In the genomic region with DNA sequence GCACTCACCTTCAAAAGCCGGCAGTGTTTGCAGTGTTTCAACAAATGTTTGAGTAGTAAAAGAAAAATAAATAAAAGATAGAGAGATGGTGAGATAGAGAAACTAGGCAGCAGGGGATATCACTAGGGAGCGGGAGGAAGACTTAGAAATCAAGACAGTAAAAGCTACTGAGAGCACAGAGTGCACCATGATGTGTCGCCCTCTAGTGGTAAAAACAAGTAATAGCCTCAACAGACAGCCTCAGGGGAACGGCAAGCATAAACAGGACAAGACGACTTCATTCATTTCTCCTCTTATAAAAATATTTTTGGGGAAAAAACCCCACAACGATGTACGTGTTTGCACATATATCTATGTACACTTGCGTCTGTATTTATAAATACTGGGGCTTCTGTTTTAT, we compare ENCODE assay signal across 8 mouse cellular contexts.
DNase-seq lines count a peak whose midpoint lies in the region; ATAC-seq and TF ChIP-seq lines count a peak whose summit lies in the region.

No protein-coding gene starts in this region.

- TF ChIP-seq CTCF in bone marrow, adult 2 months (IDR thresholded peaks at IDR 0.05; ENCODE audit: control insufficient read depth, insufficient read depth, low read length), result peak; percentile 26; the same call in 1 of the 2 replicates

- H3K4me2 ChIP-seq in kidney, embryonic 16.5 days (replicated peaks; ENCODE audit: low read depth, low read length), result peak overlapping the region; percentile 48
- peak overlapping the region; percentile 38 for H3K4me2 ChIP-seq in embryonic facial prominence, embryonic 15.5 days (replicated peaks)
- H3K4me2 ChIP-seq in midbrain, embryonic 15.5 days, result peak overlapping the region; percentile 35; the same call in 1 of the 2 replicates

- no peak overlapping the region for H3K9ac ChIP-seq in kidney, embryonic 16.5 days (replicated peaks; ENCODE audit: low read length)
- no peak overlapping the region for H3K9ac ChIP-seq in embryonic facial prominence, embryonic 15.5 days
- H3K9ac ChIP-seq in midbrain, embryonic 15.5 days, result no peak overlapping the region

- WGBS in kidney, embryonic 16.5 days, result 25% methylated on average over 8 of the region's 8 CpGs
- WGBS in bone marrow, adult 2 months, result 22% methylated on average over 8 of the region's 8 CpGs
- WGBS in embryonic facial prominence, embryonic 15.5 days, result 20% methylated on average over 8 of the region's 8 CpGs
- WGBS in midbrain, embryonic 15.5 days, result 20% methylated on average over 8 of the region's 8 CpGs

- H3K4me1 ChIP-seq in kidney, embryonic 16.5 days (ENCODE audit: insufficient read depth, low read length), result peaks cover 3% of the 10 kb centered on the region; the same call in 1 of the 2 replicates
- H3K4me1 ChIP-seq in bone marrow, adult 2 months (ENCODE audit: control insufficient read depth, insufficient read depth, low read length), result peaks cover 2% of the 10 kb centered on the region
- H3K4me1 ChIP-seq in embryonic facial prominence, embryonic 15.5 days, result peaks cover 4% of the 10 kb centered on the region; the same call in 1 of the 2 replicates
- H3K4me1 ChIP-seq in midbrain, embryonic 15.5 days, result peaks cover 8% of the 10 kb centered on the region

- TF ChIP-seq POLR2A in bone marrow, adult 2 months (IDR thresholded peaks at IDR 0.05; ENCODE audit: borderline replicate concordance, control insufficient read depth, low read depth, low read length), result no peak

- H3K27me3 ChIP-seq in kidney, embryonic 16.5 days (ENCODE audit: insufficient read depth, low read length), result no peaks in the 10 kb centered on the region
- H3K27me3 ChIP-seq in embryonic facial prominence, embryonic 15.5 days, result no peaks in the 10 kb centered on the region
- no peaks in the 10 kb centered on the region for H3K27me3 ChIP-seq in midbrain, embryonic 15.5 days (replicated peaks)

- ATAC-seq in kidney, embryonic 16.5 days (ENCODE audit: low FRiP score, low TSS enrichment), result no peak
- no peak for ATAC-seq in embryonic facial prominence, embryonic 15.5 days (ENCODE audit: insufficient number of reproducible peaks, low FRiP score, low TSS enrichment, low read depth)
- no peak for ATAC-seq in midbrain, embryonic 15.5 days (replicated peaks)

- no peaks in the 10 kb centered on the region for H3K36me3 ChIP-seq in kidney, embryonic 16.5 days (ENCODE audit: insufficient read depth, low read length)
- H3K36me3 ChIP-seq in embryonic facial prominence, embryonic 15.5 days, result no peaks in the 10 kb centered on the region
- no peaks in the 10 kb centered on the region for H3K36me3 ChIP-seq in midbrain, embryonic 15.5 days (replicated peaks)

- H3K4me3 ChIP-seq in kidney, embryonic 16.5 days (ENCODE audit: low read length), result peak overlapping the region; percentile 19; the same call in 1 of the 2 replicates
- H3K4me3 ChIP-seq in bone marrow, adult 2 months (replicated peaks; ENCODE audit: control insufficient read depth, low read depth, low read length), result no peak overlapping the region
- H3K4me3 ChIP-seq in embryonic facial prominence, embryonic 15.5 days (replicated peaks), result 0 out of 2 replicates have a peak overlapping the region, but pooled peaks have one; percentile 7
- no peak overlapping the region for H3K4me3 ChIP-seq in midbrain, embryonic 15.5 days

- no peak overlapping the region for H3K27ac ChIP-seq in kidney, embryonic 16.5 days (ENCODE audit: low read length)
- H3K27ac ChIP-seq in bone marrow, adult 2 months (ENCODE audit: control insufficient read depth, insufficient read depth, low read depth, low read length, poor library complexity), result no peak overlapping the region
- H3K27ac ChIP-seq in embryonic facial prominence, embryonic 15.5 days (replicated peaks), result no peak overlapping the region
- no peak overlapping the region for H3K27ac ChIP-seq in midbrain, embryonic 15.5 days

- DNase-seq in kidney, postnatal 10 days, result no peak
- DNase-seq in thymus, adult 18-20 months, result no peak
- no peak for DNase-seq in thymus, postnatal 10 days (ENCODE audit: low spot score in 2 of 2)
- DNase-seq in layer of hippocampus, postnatal 36 days, result no peak

- no peaks in the 10 kb centered on the region for H3K9me3 ChIP-seq in kidney, embryonic 16.5 days (ENCODE audit: low read length)
- no peaks in the 10 kb centered on the region for H3K9me3 ChIP-seq in embryonic facial prominence, embryonic 15.5 days (replicated peaks)
- no peaks in the 10 kb centered on the region for H3K9me3 ChIP-seq in midbrain, embryonic 15.5 days

Comparison
In these comparisons a context has a peak if more than half of its experiments do, and no peak if none do; other contexts are left out.
1. H3K4me3 ChIP-seq: peak in kidney, embryonic 16.5 days (single experiment) and embryonic facial prominence, embryonic 15.5 days (single experiment); none in bone marrow, adult 2 months (single experiment) and midbrain, embryonic 15.5 days (single experiment).
2. Peak in every context shown above with its lines, with median percentiles within 50 percentile points of each other: H3K4me2 ChIP-seq.